Mouse (Mus musculus) hematopoietic stem cell, adult 5-6 weeks (primary cell): ENCODE data around the gene She. TPM values are rescaled to one million over a fixed set of nuclear protein-coding genes. Genes with fewer than 3 reads are reported as not detected.

Experiments
- ATAC-seq, 2 experiments: fragments of 125-278 bp in 1 of 2; replicated peaks in 1 of 2; 2 replicates each; pipeline ENCODE4 v1.8.0; 2016 to 2017; ENCODE audit warnings: inconsistent platforms in 2 of 2, mild to moderate bottlenecking in 2 of 2, moderate number of reproducible peaks in 2 of 2, low read depth in 1 of 2, moderate TSS enrichment in 1 of 2; ENCODE audit not compliant: low FRiP score in 2 of 2, poor library complexity in 2 of 2, severe bottlenecking in 2 of 2, insufficient read depth in 1 of 2, low TSS enrichment in 1 of 2
- total RNA-seq: library from RNA; stranded (forward); fragments of 172-1452, 232-1000 nt; gene quantifications from 2 replicates; pipeline ENCODE4 v1.2.3, GENCODE M21; 2017

She gene
- total RNA-seq, 1 experiment from 2014 or later, result not detected

GRCm38 (mm10) chr3:89871339-89871914 is 40.3 kb downstream of the She start:
- no peak for ATAC-seq

- ATAC-seq, result peak; percentile 73 to 81
These were observed 41.0 kb downstream of the She start for GRCm38 (mm10) chr3:89872209-89872608.

DNA sequence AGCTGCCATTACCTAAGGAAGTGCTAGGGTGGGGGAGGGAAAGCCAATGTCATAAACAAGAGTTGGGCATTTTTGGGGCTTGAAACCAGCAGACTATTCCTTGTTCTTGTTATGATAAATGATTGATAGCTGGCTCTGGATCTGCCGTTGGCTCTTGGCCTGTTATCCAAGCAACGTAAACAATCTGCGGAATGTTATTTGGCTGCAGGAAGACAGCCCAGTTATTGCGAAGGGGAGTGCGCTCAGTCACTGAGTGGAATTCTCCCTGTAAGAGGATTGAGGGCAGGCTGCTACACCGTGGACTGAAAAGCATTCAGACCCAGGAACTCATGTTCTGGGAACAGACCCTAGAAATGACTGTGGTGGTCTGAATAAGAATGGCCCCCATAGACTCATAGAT is 41.5 kb downstream of the She start:
- no peak for ATAC-seq

GRCm38 (mm10) chr3:89874076-89874475 is 42.9 kb downstream of the She start:
- no peak for ATAC-seq

DNA sequence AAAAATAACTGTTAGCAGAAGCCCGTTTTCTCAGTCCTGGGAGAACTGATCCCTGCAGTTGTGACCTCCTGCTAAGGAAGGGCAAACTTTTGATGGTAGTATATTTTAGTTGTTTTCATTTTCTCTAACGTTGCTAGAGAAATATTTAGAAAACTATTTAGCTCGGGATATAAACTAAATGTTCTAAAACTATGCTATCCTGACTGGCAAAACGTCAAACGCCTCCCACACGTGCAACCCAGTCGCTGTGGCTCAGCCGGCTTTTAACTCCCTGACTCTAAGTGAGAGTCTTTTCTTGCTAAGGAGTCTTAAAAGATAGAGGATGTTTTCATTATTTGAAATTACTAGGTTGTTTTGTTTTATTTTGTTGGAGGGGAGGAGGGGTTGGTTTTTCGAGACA is 43.9 kb downstream of the She start:
- ATAC-seq, result no peak

- no peak for ATAC-seq
These were observed 44.6 kb downstream of the She start for GRCm38 (mm10) chr3:89875781-89876180.

GRCm38 (mm10) chr3:89876469-89876868 is 45.3 kb downstream of the She start:
- ATAC-seq, result no peak

DNA sequence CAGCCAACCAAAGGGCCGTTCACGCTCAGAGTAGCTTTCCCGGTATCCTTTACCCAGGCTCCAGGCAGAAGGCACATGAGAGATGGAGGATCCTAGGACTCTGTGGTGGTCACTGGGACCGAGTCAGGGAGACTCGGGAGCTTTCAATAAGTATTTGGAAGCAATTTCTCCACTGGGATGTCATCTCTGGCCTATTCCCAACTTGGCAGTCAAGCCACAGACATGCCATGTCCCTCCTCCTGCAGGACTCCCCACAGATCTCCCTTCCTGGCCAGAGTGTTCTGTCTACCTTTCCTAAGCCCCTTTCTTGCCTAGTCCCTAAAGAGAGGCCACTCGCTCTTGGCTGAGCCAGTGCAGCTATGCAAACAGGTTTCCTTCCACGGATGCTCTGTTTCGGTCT is 46.0 kb downstream of the She start:
- ATAC-seq, result no peak

GRCm38 (mm10) chr3:89878456-89878855 is 47.3 kb downstream of the She start:
- no peak for ATAC-seq

DNA sequence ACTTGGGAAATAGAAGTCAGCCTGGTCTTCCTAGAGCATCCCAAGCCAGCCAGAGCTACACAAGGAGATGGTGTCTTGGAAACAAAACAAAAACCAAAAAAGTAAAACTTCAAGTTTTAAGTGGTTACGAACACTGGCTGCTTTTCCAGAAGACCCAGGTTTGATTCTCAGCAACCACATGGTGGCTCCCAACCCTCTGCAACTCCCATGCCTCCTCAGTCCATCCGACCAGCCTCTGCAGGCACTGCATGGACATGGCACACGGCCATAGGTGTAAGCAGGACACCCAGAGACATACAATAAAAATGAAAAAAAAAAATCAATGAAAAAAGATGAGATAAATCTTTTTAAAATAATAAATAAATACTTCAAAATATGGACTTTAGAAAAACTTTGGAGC is 48.2 kb downstream of the She start:
- ATAC-seq, result no peak

DNA sequence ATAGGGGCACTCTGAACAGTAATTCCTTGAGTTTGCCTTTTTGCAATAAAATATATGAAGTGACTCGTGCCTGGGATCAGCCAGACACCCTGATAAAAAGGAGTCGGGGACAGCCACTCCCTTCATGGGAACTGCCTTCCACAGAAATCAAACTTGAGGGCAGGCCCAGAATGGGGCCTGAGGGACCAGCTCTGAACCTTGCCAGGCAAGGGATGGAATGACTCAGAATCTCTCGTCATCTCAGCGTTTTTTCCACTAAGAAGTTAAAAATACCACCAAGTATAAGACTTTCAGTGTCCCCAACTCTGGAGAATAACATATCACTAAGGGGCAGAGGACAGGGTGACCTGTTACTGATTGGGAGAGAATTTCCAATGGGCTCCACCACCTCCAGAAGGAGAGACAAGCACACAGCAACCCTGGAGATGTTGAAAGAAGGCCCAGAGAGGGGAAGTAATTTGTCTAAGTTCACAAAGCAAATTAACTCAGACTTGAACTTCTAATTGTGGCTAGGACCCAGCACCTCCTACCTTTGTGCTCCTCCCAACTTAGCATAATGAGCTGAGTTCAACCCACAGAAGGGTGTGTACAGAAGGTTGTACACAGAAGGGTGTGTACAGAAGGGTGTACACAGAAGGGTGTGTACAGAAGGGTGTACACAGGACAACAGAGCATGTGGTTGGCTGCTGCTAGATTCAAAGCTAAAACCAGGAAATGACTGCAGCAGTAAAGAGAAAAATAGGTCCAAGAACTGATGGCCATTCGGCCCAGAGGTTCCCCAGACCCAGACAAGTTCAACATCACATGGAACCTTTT is 49.1 kb downstream of the She start:
- no peak for ATAC-seq

- ATAC-seq, result no peak
These were observed 51.5 kb downstream of the She start for GRCm38 (mm10) chr3:89882556-89883181.

DNA sequence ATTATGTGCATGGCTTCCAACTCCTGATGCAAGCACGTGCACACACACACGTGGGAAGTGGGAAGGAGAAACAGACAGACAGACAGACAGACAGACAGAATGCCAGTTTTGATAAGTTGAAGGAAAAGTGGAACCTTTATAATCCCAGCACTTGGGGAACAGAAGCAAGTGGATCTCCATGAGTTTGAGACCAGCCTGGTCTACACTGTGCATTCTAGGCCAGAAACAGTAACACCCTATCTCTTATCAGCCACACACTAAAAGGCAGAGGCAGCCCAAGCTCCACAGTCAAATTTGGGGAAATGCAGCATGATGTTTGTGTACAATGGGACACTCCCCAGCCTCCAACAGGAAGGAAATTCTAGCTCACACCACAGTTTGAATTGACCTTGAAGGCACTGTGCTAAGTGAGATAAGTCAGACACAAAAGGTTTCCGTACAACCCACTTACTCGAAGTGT is 52.4 kb downstream of the She start:
- ATAC-seq, result peak; percentile 11 to 42; a peak in 1 of 4 replicates

- ATAC-seq, result no peak
These were observed 54.6 kb downstream of the She start for GRCm38 (mm10) chr3:89885766-89886165.

DNA sequence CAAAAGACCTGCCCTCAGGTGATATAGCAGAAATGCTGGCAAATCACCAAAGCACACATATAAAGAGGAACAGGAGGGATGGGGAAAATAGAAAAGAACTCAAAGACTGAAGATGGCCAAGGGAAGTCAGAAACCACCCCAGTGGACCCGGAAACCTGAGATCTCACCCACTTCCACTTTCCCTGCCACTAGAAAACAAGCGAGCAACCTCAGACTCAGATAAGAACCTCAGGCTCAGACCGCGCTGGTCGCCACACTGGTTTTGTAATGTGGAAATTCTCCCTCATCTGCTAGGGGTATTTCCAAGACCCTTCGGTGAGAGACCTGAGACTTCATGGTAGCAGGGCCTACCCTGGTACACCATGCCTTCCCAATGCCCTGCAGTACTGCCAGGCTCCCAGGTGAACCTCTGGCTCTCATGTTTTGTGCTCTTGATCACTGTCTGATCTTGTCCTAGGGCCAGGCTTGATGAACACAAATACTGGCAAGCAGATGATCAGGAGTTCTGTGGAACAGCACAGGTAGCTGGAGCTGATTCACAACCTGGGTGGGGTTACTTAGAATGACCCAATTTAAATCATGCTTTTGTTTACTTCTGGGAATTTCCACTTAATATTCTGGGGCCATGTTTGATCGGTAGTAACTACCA is 56.5 kb downstream of the She start:
- peak; percentile 74 to 81 for ATAC-seq

GRCm38 (mm10) chr3:89889841-89890430 is 58.8 kb downstream of the She start:
- no peak for ATAC-seq

GRCm38 (mm10) chr3:89891696-89892095 is 60.5 kb downstream of the She start:
- ATAC-seq, result no peak
